8 mouse cellular contexts compared by ENCODE assay signal in genomic region chr19:59260718-59261442, GRCm38 (mm10). TPM values are rescaled to one million over a fixed set of nuclear protein-coding genes. Genes with fewer than 3 reads are reported as not detected.
DNase-seq lines count a peak whose midpoint lies in the region; ATAC-seq and TF ChIP-seq lines count a peak whose summit lies in the region.

TSS of gene Slc18a2 (plus strand) at chr19:59260896.

- TF ChIP-seq CTCF in lung, adult 2 months (IDR thresholded peaks at IDR 0.05; ENCODE audit: insufficient read depth, low read length) = no peak
- TF ChIP-seq CTCF in thymus, adult 2 months (IDR thresholded peaks at IDR 0.05; ENCODE audit: borderline replicate concordance, control insufficient read depth, extremely low read depth, insufficient read depth, low read length, poor library complexity) = no peak

- H3K4me3 ChIP-seq in lung, embryonic 15.5 days = peak within 1 kb of the TSS; percentile 38
- H3K4me3 ChIP-seq in lung, adult 2 months (replicated peaks; ENCODE audit: extremely low read depth, low read depth, low read length) = no peak within 1 kb of the TSS
- peak within 1 kb of the TSS; percentile 41 for H3K4me3 ChIP-seq in hindbrain, embryonic 11.5 days (ENCODE audit: low read depth, low read length)
- H3K4me3 ChIP-seq in thymus, adult 2 months (ENCODE audit: control insufficient read depth, insufficient read depth, low read length) = peak within 1 kb of the TSS; percentile 29

- 1% methylated on average over 55 of the region's 55 CpGs for WGBS in lung, embryonic 15.5 days
- 2% methylated on average over 55 of the region's 55 CpGs for WGBS in lung, adult 2 months
- under 1% methylated on average over 55 of the region's 55 CpGs for WGBS in hindbrain, embryonic 11.5 days
- WGBS in thymus, adult 2 months = 2% methylated on average over 55 of the region's 55 CpGs

- H3K9me3 ChIP-seq in lung, embryonic 15.5 days = no peaks in the 10 kb centered on the region
- no peaks in the 10 kb centered on the region; the same call in 1 of the 2 replicates for H3K9me3 ChIP-seq in hindbrain, embryonic 11.5 days (ENCODE audit: control insufficient read depth, low read length)

- peaks cover 28% of the 10 kb centered on the region for H3K27me3 ChIP-seq in lung, embryonic 15.5 days
- 0 out of 2 replicates have a peak, but pooled peaks cover 5% of the 10 kb centered on the region for H3K27me3 ChIP-seq in hindbrain, embryonic 11.5 days (ENCODE audit: control insufficient read depth, insufficient read depth, low read length)
- no peaks in the 10 kb centered on the region; the same call in 1 of the 2 replicates for H3K27me3 ChIP-seq in thymus, adult 2 months (ENCODE audit: control insufficient read depth, insufficient read depth, low read length)

- no peak within 1 kb of the TSS for H3K9ac ChIP-seq in lung, embryonic 15.5 days
- peak within 1 kb of the TSS; percentile 13; the same call in 1 of the 2 replicates for H3K9ac ChIP-seq in hindbrain, embryonic 11.5 days (ENCODE audit: low read depth, low read length)

- H3K36me3 ChIP-seq in lung, embryonic 15.5 days = no peaks in the 10 kb centered on the region
- no peaks in the 10 kb centered on the region for H3K36me3 ChIP-seq in hindbrain, embryonic 11.5 days (ENCODE audit: control insufficient read depth, insufficient read depth, low read length)
- no peaks in the 10 kb centered on the region for H3K36me3 ChIP-seq in thymus, adult 2 months (ENCODE audit: control insufficient read depth, insufficient read depth, low read length)

- peak within 1 kb of the TSS; percentile 74 for H3K4me2 ChIP-seq in lung, embryonic 15.5 days
- peak within 1 kb of the TSS; percentile 80 for H3K4me2 ChIP-seq in hindbrain, embryonic 11.5 days (replicated peaks; ENCODE audit: low read depth, low read length)

- H3K27ac ChIP-seq in lung, embryonic 15.5 days = no peak within 1 kb of the TSS
- no peak within 1 kb of the TSS for H3K27ac ChIP-seq in hindbrain, embryonic 11.5 days (ENCODE audit: low read depth, low read length)
- H3K27ac ChIP-seq in thymus, adult 2 months (ENCODE audit: control insufficient read depth, insufficient read depth, low read length) = no peak within 1 kb of the TSS

- peaks cover 11% of the 10 kb centered on the region; the same call in 1 of the 2 replicates for H3K4me1 ChIP-seq in lung, embryonic 15.5 days
- H3K4me1 ChIP-seq in lung, adult 2 months (ENCODE audit: control insufficient read depth, insufficient read depth, low read length) = peaks cover 4% of the 10 kb centered on the region; the same call in 1 of the 2 replicates
- H3K4me1 ChIP-seq in hindbrain, embryonic 11.5 days (replicated peaks; ENCODE audit: control insufficient read depth, insufficient read depth, low read length) = peaks cover 11% of the 10 kb centered on the region
- H3K4me1 ChIP-seq in thymus, adult 2 months (replicated peaks; ENCODE audit: control insufficient read depth, insufficient read depth, low read length) = peaks cover 15% of the 10 kb centered on the region

- TF ChIP-seq POLR2A in lung, adult 2 months (IDR thresholded peaks at IDR 0.05; ENCODE audit: borderline replicate concordance, extremely low read depth, low read depth, low read length) = no peak
- no peak for TF ChIP-seq POLR2A in thymus, adult 2 months (IDR thresholded peaks at IDR 0.05; ENCODE audit: control insufficient read depth, extremely low read depth, insufficient read depth, low read length, poor library complexity)

- peak; percentile 73; the same call in 1 of the 2 replicates for ATAC-seq in lung, embryonic 15.5 days (ENCODE audit: borderline replicate concordance, extremely low read depth, low FRiP score, low TSS enrichment)
- ATAC-seq in hindbrain, embryonic 11.5 days (ENCODE audit: low FRiP score) = peak; percentile 88
- peak; percentile 47 for ATAC-seq in megakaryocyte, adult 5-6 weeks (ENCODE audit: poor library complexity, severe bottlenecking)

- no peak for DNase-seq in lung, adult 2 months
- DNase-seq in embryo, embryonic 10.5 days (ENCODE audit: low spot score) = peak; percentile 77
- DNase-seq in hindbrain, embryonic 11.5 days (ENCODE audit: low spot score) = peak; percentile 76
- DNase-seq in thymus, adult 2 months = peak; percentile 60
- DNase-seq in urinary bladder, postnatal 10 days (ENCODE audit: low spot score) = no peak
- DNase-seq in left cerebral cortex, adult 11 months (ENCODE audit: low spot score) = no peak

RNA-seq across cellular contexts. Expression of gene Slc18a2, which starts in this region (rescaled TPM):
- 5.5 and 6.0 TPM in 2 replicates for polyA plus RNA-seq in lung, embryonic 15.5 days (2015; fragmentation: Nextera tagmentation; extraction: Ambion mirVana)
- 0.26 and 0.54 TPM in 2 replicates for polyA plus RNA-seq in lung, adult 2 months (2012; rRNA removed)
- polyA plus RNA-seq in hindbrain, embryonic 11.5 days (2014; fragmentation: Nextera tagmentation; extraction: Ambion mirVana) = 17.3 and 18.1 TPM in 2 replicates
- total RNA-seq in megakaryocyte, adult 5-6 weeks (2015) = 4.8 and 6.4 TPM in 2 replicates
- 2.2 and 2.5 TPM in 2 replicates for total RNA-seq in megakaryocyte, adult 5-6 weeks (2017)
- polyA plus RNA-seq in thymus, adult 2 months (2012; rRNA removed) = 0.93 and 1.0 TPM in 2 replicates

Comparison
In these comparisons a context has a peak if more than half of its experiments do, and no peak if none do; other contexts are left out.
1. DNase-seq: peak in embryo, embryonic 10.5 days (single experiment), hindbrain, embryonic 11.5 days (single experiment) and thymus, adult 2 months (single experiment); none in lung, adult 2 months (single experiment), urinary bladder, postnatal 10 days (single experiment) and left cerebral cortex, adult 11 months (single experiment).
2. Peak in every context shown above with its lines, with median percentiles within 50 percentile points of each other: ATAC-seq.